In genomic region chr10:81134966-81135681, GRCm38 (mm10) we compare ENCODE assay signal across 8 mouse cellular contexts. TPM values are rescaled to one million over a fixed set of nuclear protein-coding genes. Genes with fewer than 3 reads are reported as not detected.
DNase-seq lines count a peak whose midpoint lies in the region; ATAC-seq and TF ChIP-seq lines count a peak whose summit lies in the region.

TSS of gene Zbtb7a (plus strand) at chr10:81135220.

- H3K27me3 ChIP-seq in intestine, postnatal 0 days (replicated peaks; ENCODE audit: control insufficient read depth, insufficient read depth, low read length) = no peaks in the 10 kb centered on the region
- peaks cover 24% of the 10 kb centered on the region for H3K27me3 ChIP-seq in limb, embryonic 15.5 days
- H3K27me3 ChIP-seq in midbrain, postnatal 0 days (ENCODE audit: insufficient read depth, low read length) = peaks cover 13% of the 10 kb centered on the region

- whole genome bisulfite sequencing in intestine, postnatal 0 days = 4% methylated on average over 40 of the region's 41 CpGs
- WGBS in limb, embryonic 15.5 days = 4% methylated on average over 40 of the region's 41 CpGs
- WGBS in midbrain, postnatal 0 days = 1% methylated on average over 39 of the region's 41 CpGs

- no peaks in the 10 kb centered on the region for H3K36me3 ChIP-seq in intestine, postnatal 0 days (ENCODE audit: control insufficient read depth, insufficient read depth)
- H3K36me3 ChIP-seq in limb, embryonic 15.5 days = no peaks in the 10 kb centered on the region
- H3K36me3 ChIP-seq in midbrain, postnatal 0 days (ENCODE audit: insufficient read depth, low read length) = no peaks in the 10 kb centered on the region

- H3K9ac ChIP-seq in intestine, postnatal 0 days (ENCODE audit: low read depth, low read length) = peak within 1 kb of the TSS; percentile 97
- peak within 1 kb of the TSS; percentile 91 for H3K9ac ChIP-seq in limb, embryonic 15.5 days
- peak within 1 kb of the TSS; percentile 97 for H3K9ac ChIP-seq in midbrain, postnatal 0 days (replicated peaks; ENCODE audit: low read length, poor library complexity, severe bottlenecking)

- DNase-seq in right cerebral cortex, adult 18-20 months = peak; percentile 72
- no peak for DNase-seq in right cerebral cortex, postnatal 36 days (ENCODE audit: low spot score in 2 of 2)
- DNase-seq in embryo, embryonic 10 days (ENCODE audit: low spot score) = peak; percentile 38
- DNase-seq in midbrain, postnatal 0 days (ENCODE audit: low spot score) = no peak
- DNase-seq in thymus, postnatal 0 days (ENCODE audit: low spot score) = peak; percentile 37

- ATAC-seq in granulocyte monocyte progenitor cell, adult 5-6 weeks (replicated peaks; ENCODE audit: poor library complexity, severe bottlenecking) = peak; percentile 5; the same call in 1 of the 2 replicates
- no peak for ATAC-seq in intestine, postnatal 0 days
- no peak for ATAC-seq in limb, embryonic 15.5 days (ENCODE audit: insufficient number of reproducible peaks, low FRiP score, low TSS enrichment, low read depth)
- no peak for ATAC-seq in midbrain, postnatal 0 days (ENCODE audit: low FRiP score)

- H3K4me3 ChIP-seq in intestine, postnatal 0 days (ENCODE audit: low read depth, low read length) = peak within 1 kb of the TSS; percentile 87
- H3K4me3 ChIP-seq in limb, embryonic 15.5 days = peak within 1 kb of the TSS; percentile 94
- peak within 1 kb of the TSS; percentile 92 for H3K4me3 ChIP-seq in midbrain, postnatal 0 days (ENCODE audit: low read depth, low read length)

- no peaks in the 10 kb centered on the region for H3K9me3 ChIP-seq in intestine, postnatal 0 days (ENCODE audit: control insufficient read depth)
- no peaks in the 10 kb centered on the region for H3K9me3 ChIP-seq in limb, embryonic 15.5 days
- no peaks in the 10 kb centered on the region for H3K9me3 ChIP-seq in midbrain, postnatal 0 days (ENCODE audit: low read length)

- peak within 1 kb of the TSS; percentile 99 for H3K27ac ChIP-seq in intestine, postnatal 0 days (ENCODE audit: low read depth, low read length)
- H3K27ac ChIP-seq in limb, embryonic 15.5 days = peak within 1 kb of the TSS; percentile 99
- peak within 1 kb of the TSS; percentile 92 for H3K27ac ChIP-seq in midbrain, postnatal 0 days (ENCODE audit: low read depth, low read length)

- no peak for TF ChIP-seq CTCF in intestine, postnatal 0 days (IDR thresholded peaks at IDR 0.05; ENCODE audit: low read depth)
- TF ChIP-seq CTCF in midbrain, postnatal 0 days (IDR thresholded peaks at IDR 0.05) = no peak

- H3K4me1 ChIP-seq in intestine, postnatal 0 days (replicated peaks; ENCODE audit: control insufficient read depth, insufficient read depth, low read length) = peaks cover 3% of the 10 kb centered on the region; the same call in 1 of the 2 replicates
- peaks cover 45% of the 10 kb centered on the region for H3K4me1 ChIP-seq in limb, embryonic 15.5 days
- H3K4me1 ChIP-seq in midbrain, postnatal 0 days (ENCODE audit: insufficient read depth, low read length) = 0 out of 2 replicates have a peak, but pooled peaks cover 5% of the 10 kb centered on the region

- H3K4me2 ChIP-seq in intestine, postnatal 0 days (replicated peaks; ENCODE audit: low read depth) = peak within 1 kb of the TSS; percentile 99
- peak within 1 kb of the TSS; percentile 95 for H3K4me2 ChIP-seq in limb, embryonic 15.5 days
- H3K4me2 ChIP-seq in midbrain, postnatal 0 days (ENCODE audit: low read depth, low read length, poor library complexity, severe bottlenecking) = peak within 1 kb of the TSS; percentile 100

RNA-seq across cellular contexts. Expression of gene Zbtb7a, which starts in this region (rescaled TPM):
- total RNA-seq in granulocyte monocyte progenitor cell, adult 5-6 weeks (2014; fragmentation: Nextera tagmentation) = 16.1 and 20.6 TPM in 2 replicates
- total RNA-seq in granulocyte monocyte progenitor cell, adult 5-6 weeks (2017) = 7.1 and 8.0 TPM in 2 replicates
- polyA plus RNA-seq in intestine, postnatal 0 days (2015; fragmentation: Nextera tagmentation; extraction: Ambion mirVana) = 54.1 and 67.6 TPM in 2 replicates
- polyA plus RNA-seq in limb, embryonic 15.5 days (2015; fragmentation: Nextera tagmentation; extraction: Ambion mirVana) = 58.6 and 61.4 TPM in 2 replicates
- 23.6 and 29.5 TPM in 2 replicates for total RNA-seq in midbrain, postnatal 0 days (2014; rRNA removed)
- 16.1 and 18.0 TPM in 2 replicates for polyA plus RNA-seq in midbrain, postnatal 0 days (2015; fragmentation: Nextera tagmentation; extraction: Ambion mirVana)
- 34.5 and 44.9 TPM in 2 replicates for polyA plus RNA-seq in thymus, postnatal 0 days (2015; fragmentation: Nextera tagmentation; extraction: Ambion mirVana)

Comparison
In these comparisons a context has a peak if more than half of its experiments do, and no peak if none do; other contexts are left out.
1. DNase-seq: peak in right cerebral cortex, adult 18-20 months (single experiment), embryo, embryonic 10 days (single experiment) and thymus, postnatal 0 days (single experiment); none in right cerebral cortex, postnatal 36 days (0 of 2) and midbrain, postnatal 0 days (single experiment).
2. Peak in every context shown above with its lines, with median percentiles within 50 percentile points of each other: H3K27ac ChIP-seq, H3K4me2 ChIP-seq, H3K4me3 ChIP-seq and H3K9ac ChIP-seq.